Mouse (Mus musculus): Measurements from ENCODE around the gene Ccpg1. TPM values are rescaled to one million over a fixed set of nuclear protein-coding genes. Genes with fewer than 3 reads are reported as not detected.

Ccpg1 gene
- polyA plus RNA-seq, 1 experiment from 2014 or later, result 58.2 TPM

GRCm38 (mm10) chr9:73006175-73006574 is 20.9 kb downstream of the Ccpg1 start:
- Histone ChIP-seq H3K27ac (ENCODE audit: low read length) (no peak overlapping the region), H3K4me1 (replicated peaks; ENCODE audit: control insufficient read depth, insufficient read depth, low read length) (no peaks in the 10 kb centered on the region), H3K4me3 (replicated peaks; ENCODE audit: low read length) (no peak overlapping the region), H3K4me2 (ENCODE audit: low read length) (no peak overlapping the region), H3K27me3 (replicated peaks; ENCODE audit: control insufficient read depth, insufficient read depth, low read length) (no peaks in the 10 kb centered on the region), H3K36me3 (ENCODE audit: control insufficient read depth, insufficient read depth) (peaks cover 22% of the 10 kb centered on the region), H3K9ac (replicated peaks; ENCODE audit: low read depth, low read length) (no peak overlapping the region), H3K9me3 (ENCODE audit: control insufficient read depth, low read length) (no peaks in the 10 kb centered on the region)
- no peak for ATAC-seq
- 94% methylated on average over 3 of the region's 3 CpGs for WGBS

- 78% methylated on average over 3 of the region's 3 CpGs for WGBS
- no peak overlapping the region for H3K27ac ChIP-seq (ENCODE audit: low read length)
- H3K4me2 ChIP-seq (ENCODE audit: low read length), result no peak overlapping the region
- no peaks in the 10 kb centered on the region for H3K9me3 ChIP-seq (ENCODE audit: control insufficient read depth, low read length)
- ATAC-seq, result no peak
- no peak overlapping the region for H3K4me3 ChIP-seq (replicated peaks; ENCODE audit: low read length)
- H3K36me3 ChIP-seq (ENCODE audit: control insufficient read depth, insufficient read depth), result peaks cover 33% of the 10 kb centered on the region
- no peak overlapping the region for H3K9ac ChIP-seq (replicated peaks; ENCODE audit: low read depth, low read length)
- no peaks in the 10 kb centered on the region for H3K27me3 ChIP-seq (replicated peaks; ENCODE audit: control insufficient read depth, insufficient read depth, low read length)
- no peaks in the 10 kb centered on the region for H3K4me1 ChIP-seq (replicated peaks; ENCODE audit: control insufficient read depth, insufficient read depth, low read length)
These were observed 23.2 kb downstream of the Ccpg1 start for GRCm38 (mm10) chr9:73008384-73008783.

- Histone ChIP-seq H3K4me2 (ENCODE audit: low read length) (no peak overlapping the region), H3K4me1 (replicated peaks; ENCODE audit: control insufficient read depth, insufficient read depth, low read length) (no peaks in the 10 kb centered on the region), H3K36me3 (ENCODE audit: control insufficient read depth, insufficient read depth) (peaks cover 37% of the 10 kb centered on the region), H3K9me3 (ENCODE audit: control insufficient read depth, low read length) (no peaks in the 10 kb centered on the region), H3K4me3 (replicated peaks; ENCODE audit: low read length) (no peak overlapping the region), H3K27me3 (replicated peaks; ENCODE audit: control insufficient read depth, insufficient read depth, low read length) (no peaks in the 10 kb centered on the region), H3K27ac (ENCODE audit: low read length) (no peak overlapping the region), H3K9ac (replicated peaks; ENCODE audit: low read depth, low read length) (no peak overlapping the region)
- no peak for ATAC-seq
- WGBS, result 91% methylated on average over 4 of the region's 4 CpGs
These were observed 27.4 kb downstream of the Ccpg1 start for GRCm38 (mm10) chr9:73012629-73013028.

- Histone ChIP-seq H3K4me1 (replicated peaks; ENCODE audit: control insufficient read depth, insufficient read depth, low read length) (no peaks in the 10 kb centered on the region), H3K36me3 (ENCODE audit: control insufficient read depth, insufficient read depth) (peaks cover 37% of the 10 kb centered on the region), H3K4me2 (ENCODE audit: low read length) (no peak overlapping the region), H3K27ac (ENCODE audit: low read length) (no peak overlapping the region), H3K9me3 (ENCODE audit: control insufficient read depth, low read length) (no peaks in the 10 kb centered on the region), H3K9ac (replicated peaks; ENCODE audit: low read depth, low read length) (no peak overlapping the region), H3K27me3 (replicated peaks; ENCODE audit: control insufficient read depth, insufficient read depth, low read length) (no peaks in the 10 kb centered on the region), H3K4me3 (replicated peaks; ENCODE audit: low read length) (no peak overlapping the region)
- WGBS, result 91% methylated on average over 13 of the region's 13 CpGs
- no peak for ATAC-seq
These were observed 29.5 kb downstream of the Ccpg1 start for GRCm38 (mm10) chr9:73014724-73015123.

GRCm38 (mm10) chr9:73019841-73020240 is 34.6 kb downstream of the Ccpg1 start:
- ATAC-seq, result no peak
- Histone ChIP-seq H3K9ac (replicated peaks; ENCODE audit: low read depth, low read length) (no peak overlapping the region), H3K27ac (ENCODE audit: low read length) (no peak overlapping the region), H3K4me2 (ENCODE audit: low read length) (no peak overlapping the region), H3K9me3 (ENCODE audit: control insufficient read depth, low read length) (no peaks in the 10 kb centered on the region), H3K4me3 (replicated peaks; ENCODE audit: low read length) (no peak overlapping the region), H3K36me3 (ENCODE audit: control insufficient read depth, insufficient read depth) (peaks cover 21% of the 10 kb centered on the region; the same call in 1 of the 2 replicates), H3K27me3 (replicated peaks; ENCODE audit: control insufficient read depth, insufficient read depth, low read length) (no peaks in the 10 kb centered on the region), H3K4me1 (replicated peaks; ENCODE audit: control insufficient read depth, insufficient read depth, low read length) (no peaks in the 10 kb centered on the region)
- 82% methylated on average over 10 of the region's 10 CpGs for WGBS

GRCm38 (mm10) chr9:73020566-73021097 is 35.4 kb downstream of the Ccpg1 start:
- H3K27me3 ChIP-seq (replicated peaks; ENCODE audit: control insufficient read depth, insufficient read depth, low read length), result no peaks in the 10 kb centered on the region
- WGBS, result 95% methylated on average over 5 of the region's 5 CpGs
- H3K27ac ChIP-seq (ENCODE audit: low read length), result no peak overlapping the region
- H3K4me3 ChIP-seq (replicated peaks; ENCODE audit: low read length), result no peak overlapping the region
- H3K9me3 ChIP-seq (ENCODE audit: control insufficient read depth, low read length), result no peaks in the 10 kb centered on the region
- H3K4me2 ChIP-seq (ENCODE audit: low read length), result no peak overlapping the region
- no peak for ATAC-seq
- no peak overlapping the region for H3K9ac ChIP-seq (replicated peaks; ENCODE audit: low read depth, low read length)
- no peaks in the 10 kb centered on the region; the same call in 1 of the 2 replicates for H3K4me1 ChIP-seq (replicated peaks; ENCODE audit: control insufficient read depth, insufficient read depth, low read length)
- H3K36me3 ChIP-seq (ENCODE audit: control insufficient read depth, insufficient read depth), result peaks cover 20% of the 10 kb centered on the region; the same call in 1 of the 2 replicates

GRCm38 (mm10) chr9:73025818-73026636 is 40.8 kb downstream of the Ccpg1 start:
- Histone ChIP-seq H3K27ac (ENCODE audit: low read length) (peak overlapping the region; percentile 49), H3K9ac (replicated peaks; ENCODE audit: low read depth, low read length) (0 out of 2 replicates have a peak overlapping the region, but pooled peaks have one; percentile 3), H3K36me3 (ENCODE audit: control insufficient read depth, insufficient read depth) (peaks cover 9% of the 10 kb centered on the region), H3K4me2 (ENCODE audit: low read length) (peak overlapping the region; percentile 25), H3K9me3 (ENCODE audit: control insufficient read depth, low read length) (no peaks in the 10 kb centered on the region), H3K4me3 (replicated peaks; ENCODE audit: low read length) (peak overlapping the region; percentile 7; the same call in 1 of the 2 replicates), H3K27me3 (replicated peaks; ENCODE audit: control insufficient read depth, insufficient read depth, low read length) (no peaks in the 10 kb centered on the region), H3K4me1 (replicated peaks; ENCODE audit: control insufficient read depth, insufficient read depth, low read length) (peaks cover 9% of the 10 kb centered on the region)
- WGBS, result 18% methylated on average over 16 of the region's 17 CpGs
- ATAC-seq, result peak; percentile 93

- no peak overlapping the region for H3K4me3 ChIP-seq (replicated peaks; ENCODE audit: low read length)
- H3K9me3 ChIP-seq (ENCODE audit: control insufficient read depth, low read length), result no peaks in the 10 kb centered on the region
- H3K36me3 ChIP-seq (ENCODE audit: control insufficient read depth, insufficient read depth), result peaks cover 4% of the 10 kb centered on the region; the same call in 1 of the 2 replicates
- H3K4me2 ChIP-seq (ENCODE audit: low read length), result no peak overlapping the region
- ATAC-seq, result no peak
- H3K27me3 ChIP-seq (replicated peaks; ENCODE audit: control insufficient read depth, insufficient read depth, low read length), result no peaks in the 10 kb centered on the region
- WGBS, result 94% methylated on average over 1 of the region's 1 CpGs
- H3K9ac ChIP-seq (replicated peaks; ENCODE audit: low read depth, low read length), result no peak overlapping the region
- H3K4me1 ChIP-seq (replicated peaks; ENCODE audit: control insufficient read depth, insufficient read depth, low read length), result peaks cover 9% of the 10 kb centered on the region
- no peak overlapping the region for H3K27ac ChIP-seq (ENCODE audit: low read length)
These were observed 45.2 kb downstream of the Ccpg1 start for GRCm38 (mm10) chr9:73030443-73030842.

- Histone ChIP-seq H3K9ac (replicated peaks; ENCODE audit: low read depth, low read length) (no peak overlapping the region), H3K27ac (ENCODE audit: low read length) (no peak overlapping the region), H3K4me3 (replicated peaks; ENCODE audit: low read length) (no peak overlapping the region), H3K4me2 (ENCODE audit: low read length) (no peak overlapping the region), H3K9me3 (ENCODE audit: control insufficient read depth, low read length) (no peaks in the 10 kb centered on the region), H3K4me1 (replicated peaks; ENCODE audit: control insufficient read depth, insufficient read depth, low read length) (peaks cover 1% of the 10 kb centered on the region), H3K27me3 (replicated peaks; ENCODE audit: control insufficient read depth, insufficient read depth, low read length) (no peaks in the 10 kb centered on the region), H3K36me3 (ENCODE audit: control insufficient read depth, insufficient read depth) (peaks cover 4% of the 10 kb centered on the region; the same call in 1 of the 2 replicates)
- 76% methylated on average over 4 of the region's 4 CpGs for WGBS
- no peak for ATAC-seq
These were observed 46.2 kb downstream of the Ccpg1 start for GRCm38 (mm10) chr9:73031421-73031820.

Data from forebrain, embryonic 16.5 days (tissue).